Mouse (Mus musculus) G1E (cell line): ENCODE results near the gene Ankmy1.

Experiments
- CTCF ChIP-seq: IDR thresholded peaks from 2 replicates; pipeline ENCODE4 v1.5.1; 2012; ENCODE audit warnings: low read depth, low read length, inconsistent platforms, mixed read lengths
- POLR2AphosphoS5 ChIP-seq: IDR thresholded peaks from 2 replicates; pipeline ENCODE4 v1.6.1; 2012; ENCODE audit warnings: low read depth, low read length, inconsistent platforms; ENCODE audit not compliant: insufficient replicate concordance
- TAL1 ChIP-seq: conservative IDR thresholded peaks from 2 replicates; pipeline ENCODE4 v1.6.1; 2012; ENCODE audit warnings: low read depth, low read length, inconsistent platforms, mixed read lengths

DNA sequence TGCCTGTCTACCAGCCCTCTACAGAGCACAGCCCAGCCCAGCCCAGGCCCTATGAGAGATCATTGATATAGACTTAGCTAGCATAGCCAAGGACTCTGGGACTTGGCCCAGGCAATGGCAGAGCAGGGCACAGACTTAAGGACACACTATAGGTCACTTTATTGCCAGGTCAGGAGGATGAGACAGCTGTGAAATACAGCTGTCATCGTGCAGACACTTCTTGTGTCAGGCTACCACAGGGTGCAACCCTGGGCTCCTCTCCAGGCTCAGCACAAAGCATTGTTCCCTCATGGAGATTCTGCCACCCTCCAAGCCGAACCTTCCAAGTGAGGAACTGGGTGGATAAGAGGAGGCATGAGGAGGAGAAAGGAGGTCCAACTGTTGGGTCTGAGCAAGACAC lies 32.7 kb downstream of the Ankmy1 start:
- TF ChIP-seq CTCF (no peak), TAL1 (no peak), POLR2AphosphoS5 (no peak)
